Mouse (Mus musculus) myocyte (in vitro differentiated cells): ENCODE measurements around the gene Gm45902. TPM values are rescaled to one million over a fixed set of nuclear protein-coding genes. Genes with fewer than 3 reads are reported as not detected.
A peak's percentile ranks its signal among the peaks of the same experiment; 100 is the strongest.

Experiments used
- H3K27me3 ChIP-seq: one replicate; pipeline ENCODE4 v1.6.1; 2011; ENCODE audit not compliant: control insufficient read depth, insufficient read depth, insufficient read length
- H3K36me3 ChIP-seq: one replicate; pipeline ENCODE4 v1.6.1; 2011; ENCODE audit not compliant: control insufficient read depth, insufficient read depth
- H3K4me2 ChIP-seq: one replicate; pipeline ENCODE4 v1.6.1; 2011; ENCODE audit warnings: low read depth, control low read depth
- H3K4me3 ChIP-seq: one replicate; pipeline ENCODE4 v1.5.1; 2011; ENCODE audit warnings: mild to moderate bottlenecking, control low read depth, moderate library complexity
- H3K79me2 ChIP-seq: one replicate; pipeline ENCODE4 v1.6.1; 2011; ENCODE audit not compliant: control insufficient read depth, insufficient read depth
- H3ac ChIP-seq: one replicate; pipeline ENCODE4 v1.6.1; 2011; ENCODE audit not compliant: control insufficient read depth, insufficient read length
- CEBPB ChIP-seq: IDR thresholded peaks from 2 replicates; pipeline ENCODE4 v1.6.1; 2011; ENCODE audit warnings: mild to moderate bottlenecking, moderate library complexity; ENCODE audit not compliant: poor library complexity, insufficient read depth, severe bottlenecking
- E2F4 ChIP-seq: IDR thresholded peaks from one replicate; pipeline ENCODE4 v1.6.1; 2011; ENCODE audit warnings: mild to moderate bottlenecking, control low read depth, moderate library complexity; ENCODE audit not compliant: insufficient read depth
- MAX ChIP-seq: IDR thresholded peaks from one replicate; pipeline ENCODE4 v1.6.1; 2011; ENCODE audit warnings: low read depth, mild to moderate bottlenecking, control low read depth
- MYOD1 ChIP-seq, 3 experiments: IDR thresholded peaks; one replicate each; pipeline ENCODE4 v1.6.1; 2011; ENCODE audit warnings: control low read depth in 2 of 3, low read depth in 2 of 3, mild to moderate bottlenecking in 2 of 3, moderate library complexity in 1 of 3; ENCODE audit not compliant: insufficient read length in 2 of 3, control insufficient read depth in 1 of 3
- MYOG ChIP-seq, 3 experiments: IDR thresholded peaks; one replicate each; pipeline ENCODE4 v1.6.1; 2011; ENCODE audit warnings: control low read depth in 2 of 3, low read depth in 2 of 3, mild to moderate bottlenecking in 2 of 3; ENCODE audit not compliant: insufficient read length in 2 of 3, control insufficient read depth in 1 of 3, insufficient read depth in 1 of 3
- POLR2A ChIP-seq: IDR thresholded peaks from one replicate; pipeline ENCODE4 v1.6.1; 2011; ENCODE audit warnings: low read depth, mild to moderate bottlenecking, control low read depth, moderate library complexity; ENCODE audit not compliant: insufficient read length
- POLR2AphosphoS2 ChIP-seq: IDR thresholded peaks from one replicate; pipeline ENCODE4 v1.6.1; 2011; ENCODE audit warnings: low read depth, control low read depth; ENCODE audit not compliant: insufficient read length
- REST ChIP-seq: IDR thresholded peaks from one replicate; pipeline ENCODE4 v1.6.1; 2011; ENCODE audit warnings: mild to moderate bottlenecking, control low read depth, moderate library complexity; ENCODE audit not compliant: insufficient read depth, insufficient read length
- SRF ChIP-seq: IDR thresholded peaks from one replicate; pipeline ENCODE4 v1.6.1; 2011; ENCODE audit warnings: low read depth; ENCODE audit not compliant: control insufficient read depth, insufficient read length
- TCF12 ChIP-seq: IDR thresholded peaks from one replicate; pipeline ENCODE4 v1.6.1; 2011; ENCODE audit warnings: mild to moderate bottlenecking, control low read depth; ENCODE audit not compliant: poor library complexity, insufficient read depth, severe bottlenecking
- TCF3 ChIP-seq: IDR thresholded peaks from one replicate; pipeline ENCODE4 v1.6.1; 2011; ENCODE audit warnings: low read depth, control low read depth; ENCODE audit not compliant: insufficient read length
- USF1 ChIP-seq: IDR thresholded peaks from one replicate; pipeline ENCODE4 v1.6.1; 2011; ENCODE audit warnings: low read depth, mild to moderate bottlenecking, control low read depth, moderate library complexity
- polyA plus RNA-seq: library from polyadenylated mRNA; unstranded; fragments of >200 nt; fragmentation: generic; extraction: Trizol; gene quantifications from one replicate; pipeline ENCODE4 v1.2.1, GENCODE M21; 2012; ENCODE audit warnings: missing spikeins

The Gm45902 gene
- polyA plus RNA-seq, 1 experiment = 1.1 TPM

DNA sequence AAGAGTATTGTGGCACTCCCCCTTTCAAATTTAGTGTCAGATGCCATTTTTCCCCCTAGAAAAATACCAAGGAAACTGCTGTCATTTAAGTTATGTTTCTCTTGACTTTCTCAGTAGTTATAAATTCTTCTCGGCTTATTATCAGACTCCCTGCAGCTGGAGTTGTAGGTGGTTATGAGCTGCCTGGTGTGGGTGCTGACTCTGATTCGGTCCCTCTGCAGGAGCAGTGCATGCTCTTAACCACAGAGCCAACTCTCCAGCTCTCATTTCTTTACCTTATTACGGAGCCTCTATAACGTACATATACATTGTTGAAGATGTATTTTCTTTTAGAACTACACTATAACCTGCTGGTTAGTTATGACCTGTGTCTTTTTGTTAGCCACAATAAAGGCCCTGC, 10.0 kb upstream of the Gm45902 start:
- no peaks in the 10 kb centered on the region for H3K36me3 ChIP-seq
- H3K4me3 ChIP-seq = no peak overlapping the region
- H3K79me2 ChIP-seq = no peaks in the 10 kb centered on the region
- no peak overlapping the region for H3ac ChIP-seq
- H3K4me2 ChIP-seq = no peak overlapping the region
- H3K27me3 ChIP-seq = no peaks in the 10 kb centered on the region
- no peak for TF ChIP-seq POLR2A
- no peak for TF ChIP-seq E2F4
- TF ChIP-seq USF1 = no peak
- TF ChIP-seq MYOG (IDR thresholded peaks at IDR 0.05; ENCODE audit: control insufficient read depth in 1 of 3, insufficient read depth in 1 of 3, insufficient read length in 2 of 3, low read depth in 2 of 3) = no peak
- TF ChIP-seq MYOD1 (IDR thresholded peaks at IDR 0.05; ENCODE audit: control insufficient read depth in 1 of 3, insufficient read length in 2 of 3, low read depth in 2 of 3) = no peak
- no peak for TF ChIP-seq MAX
- no peak for TF ChIP-seq POLR2AphosphoS2
- no peak for TF ChIP-seq REST
- TF ChIP-seq TCF3 = no peak
- no peak for TF ChIP-seq SRF
- no peak for TF ChIP-seq TCF12
- TF ChIP-seq CEBPB = no peak

GRCm38 (mm10) chr2:3512076-3512475, 514 bp downstream of the Gm45902 start:
- no peaks in the 10 kb centered on the region for H3K27me3 ChIP-seq
- peaks cover 24% of the 10 kb centered on the region for H3K79me2 ChIP-seq
- peak overlapping the region; percentile 80 for H3ac ChIP-seq
- H3K36me3 ChIP-seq = peaks cover 26% of the 10 kb centered on the region
- peak overlapping the region; percentile 80 for H3K4me3 ChIP-seq
- peak overlapping the region; percentile 83 for H3K4me2 ChIP-seq
- TF ChIP-seq E2F4 (no peak), MYOD1 (IDR thresholded peaks at IDR 0.05; ENCODE audit: control insufficient read depth in 1 of 3, insufficient read length in 2 of 3, low read depth in 2 of 3) (no peak), POLR2AphosphoS2 (no peak), POLR2A (no peak), TCF3 (no peak), REST (no peak), SRF (no peak), USF1 (no peak), MAX (no peak)

GRCm38 (mm10) chr2:3500886-3501285, 11.7 kb downstream of the Gm45902 start:
- Histone ChIP-seq H3K4me3 (no peak overlapping the region), H3K4me2 (no peak overlapping the region), H3ac (no peak overlapping the region), H3K79me2 (no peaks in the 10 kb centered on the region), H3K36me3 (peaks cover 32% of the 10 kb centered on the region), H3K27me3 (no peaks in the 10 kb centered on the region)
- TF ChIP-seq TCF3 (no peak), CEBPB (no peak), POLR2A (no peak), MYOD1 (IDR thresholded peaks at IDR 0.05; ENCODE audit: control insufficient read depth in 1 of 3, insufficient read length in 2 of 3, low read depth in 2 of 3) (no peak), TCF12 (no peak)

DNA sequence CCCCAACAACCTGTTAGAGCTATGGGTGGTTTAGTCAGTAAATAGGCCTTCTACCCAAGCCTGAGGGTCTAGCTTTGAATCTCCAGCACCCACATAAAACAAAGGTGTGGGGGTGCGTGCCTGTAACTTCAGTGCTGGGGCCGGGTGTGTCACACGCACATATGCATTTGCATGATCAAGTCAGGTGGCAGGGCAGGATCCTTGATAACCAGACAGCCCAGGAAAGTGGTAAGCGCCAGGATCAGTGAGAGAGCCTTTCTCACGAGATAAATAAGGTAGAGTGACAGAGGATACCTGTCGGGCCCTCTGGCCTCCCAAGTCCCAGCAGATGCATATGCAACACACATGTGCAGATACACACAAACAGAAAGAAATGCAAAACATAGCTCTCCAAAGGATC, 13.0 kb downstream of the Gm45902 start:
- no peak for TF ChIP-seq SRF
- no peak for TF ChIP-seq TCF12
- TF ChIP-seq MYOG (IDR thresholded peaks at IDR 0.05; ENCODE audit: control insufficient read depth in 1 of 3, insufficient read depth in 1 of 3, insufficient read length in 2 of 3, low read depth in 2 of 3) = no peak
- peaks cover 38% of the 10 kb centered on the region for H3K36me3 ChIP-seq
- H3K79me2 ChIP-seq = no peaks in the 10 kb centered on the region
- no peaks in the 10 kb centered on the region for H3K27me3 ChIP-seq
- no peak overlapping the region for H3K4me2 ChIP-seq
- no peak overlapping the region for H3ac ChIP-seq
- H3K4me3 ChIP-seq = no peak overlapping the region

DNA sequence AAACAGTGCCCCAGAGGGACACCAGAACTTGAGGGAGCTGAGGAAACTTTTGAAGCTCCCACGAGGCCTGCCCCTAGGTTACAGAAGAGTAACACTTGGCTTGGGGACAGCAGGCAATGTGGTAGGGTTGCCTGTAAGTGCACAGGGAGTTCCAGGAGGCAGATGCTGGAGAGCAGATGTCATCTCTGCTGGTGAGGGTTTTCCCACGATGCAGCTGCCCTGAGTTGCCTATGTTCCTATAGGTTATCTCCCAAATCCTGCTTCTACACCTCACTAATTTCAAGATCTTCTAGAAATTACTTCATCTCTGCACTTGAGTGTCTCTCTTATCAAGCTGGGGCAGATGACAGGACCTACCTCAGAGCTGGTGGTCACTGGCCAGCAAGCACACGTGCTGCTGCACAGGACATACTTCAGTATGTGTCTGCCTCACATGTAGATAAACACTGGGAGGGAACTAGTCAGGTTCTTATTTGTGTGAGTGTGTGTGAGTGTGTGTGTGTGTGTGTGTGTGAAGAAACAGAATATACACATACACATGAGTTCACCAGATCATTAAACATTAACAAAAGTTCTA, 18.7 kb downstream of the Gm45902 start:
- Histone ChIP-seq H3K4me3 (no peak overlapping the region), H3K36me3 (peaks cover 34% of the 10 kb centered on the region), H3K4me2 (no peak overlapping the region), H3K79me2 (no peaks in the 10 kb centered on the region), H3K27me3 (no peaks in the 10 kb centered on the region), H3ac (no peak overlapping the region)
- no peak for TF ChIP-seq SRF
- TF ChIP-seq POLR2A = no peak
- no peak for TF ChIP-seq MYOG (IDR thresholded peaks at IDR 0.05; ENCODE audit: control insufficient read depth in 1 of 3, insufficient read depth in 1 of 3, insufficient read length in 2 of 3, low read depth in 2 of 3)
- no peak for TF ChIP-seq USF1
- no peak for TF ChIP-seq TCF12
- no peak for TF ChIP-seq TCF3
